Mouse (Mus musculus): ENCODE data around the gene Tarbp2. TPM values are rescaled to one million over a fixed set of nuclear protein-coding genes. Genes with fewer than 3 reads are reported as not detected.

Tarbp2 gene
- 10 to 100 TPM; 32.8 to 40.4 TPM for total RNA-seq (2021)

DNA sequence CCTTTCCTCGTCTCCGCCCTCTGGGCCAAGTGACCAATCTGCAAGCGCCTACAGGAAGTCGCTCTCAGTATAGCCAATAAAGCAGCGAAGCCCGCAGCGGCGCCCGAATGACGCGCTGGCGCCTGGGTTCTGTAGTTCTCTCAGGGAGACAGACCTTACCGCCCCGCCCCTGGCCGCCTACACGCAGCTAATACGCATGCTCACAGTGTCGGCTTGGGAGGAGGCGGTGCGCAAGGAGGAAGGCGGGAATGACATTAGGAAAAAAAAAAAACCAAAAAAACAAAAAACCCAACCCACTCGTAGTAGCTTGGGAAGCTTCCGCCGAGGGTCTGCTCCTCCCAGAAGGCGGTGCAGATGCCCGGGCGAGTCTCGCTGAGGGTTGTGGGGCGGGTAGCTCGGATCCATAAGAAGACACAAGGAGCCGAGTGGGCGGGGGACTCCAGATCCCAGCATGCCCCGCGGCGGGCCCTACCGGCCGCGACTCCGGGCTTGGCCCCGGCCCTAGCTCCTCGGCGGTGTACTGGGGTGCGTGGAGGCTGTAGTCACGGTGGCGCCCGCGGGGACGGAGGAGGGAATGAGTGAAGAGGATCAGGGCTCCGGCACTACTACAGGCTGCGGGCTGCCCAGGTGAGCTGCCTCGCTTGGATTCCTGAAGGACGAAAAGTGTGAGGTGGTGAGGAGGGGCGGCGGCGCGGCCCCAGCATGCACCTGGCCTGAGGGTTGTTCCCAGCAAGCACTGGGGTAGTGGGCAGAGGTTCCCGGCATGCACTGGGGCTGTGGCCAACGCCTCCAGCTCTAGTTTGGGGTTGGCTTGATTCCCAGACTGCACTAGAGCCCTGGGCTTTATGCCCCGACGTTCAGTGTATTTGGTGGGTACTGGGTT lies at the start of gene Tarbp2:
Tarbp2 (plus strand) TSS at position 217 of the 883 bp plus-strand sequence.
- DNase-seq (ENCODE audit: extremely low spot score in 1 of 2, low spot score in 1 of 2) = peak; percentile 94 to 99

DNA sequence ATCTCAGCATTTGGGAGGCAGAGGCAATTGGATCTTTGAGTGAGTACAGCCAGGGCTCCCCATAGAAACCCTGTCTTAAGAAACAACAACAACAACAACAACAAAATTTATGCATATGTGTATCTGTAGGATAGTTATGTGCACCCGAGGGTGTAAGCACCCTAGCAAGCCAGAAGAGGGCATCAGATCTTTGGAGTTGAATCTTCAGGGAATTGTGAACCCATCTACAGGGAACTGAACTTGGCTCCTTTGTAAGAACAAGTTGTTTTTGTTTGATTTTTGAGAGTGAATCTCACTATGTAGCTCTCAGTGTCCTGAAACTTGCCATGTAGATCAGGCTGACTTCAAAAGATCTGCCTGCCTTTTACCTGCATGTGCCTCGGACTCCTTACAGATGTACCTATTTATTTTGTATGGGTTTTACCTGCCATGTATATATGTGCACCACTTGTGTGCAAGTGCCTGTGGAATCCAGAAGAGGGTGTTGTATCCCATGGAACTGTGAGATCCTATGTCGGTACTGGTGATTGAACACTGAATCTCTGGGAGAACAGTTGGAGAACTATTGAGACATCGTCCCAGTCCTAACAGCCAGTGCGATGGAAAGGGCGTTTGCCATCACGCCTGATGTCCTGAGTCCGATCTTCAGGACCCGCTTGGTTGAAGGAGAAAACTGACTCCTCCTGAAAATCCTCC lies 49.2 kb upstream of the Tarbp2 start:
- DNase-seq (ENCODE audit: extremely low spot score in 1 of 2, low spot score in 1 of 2) = no peak

DNA sequence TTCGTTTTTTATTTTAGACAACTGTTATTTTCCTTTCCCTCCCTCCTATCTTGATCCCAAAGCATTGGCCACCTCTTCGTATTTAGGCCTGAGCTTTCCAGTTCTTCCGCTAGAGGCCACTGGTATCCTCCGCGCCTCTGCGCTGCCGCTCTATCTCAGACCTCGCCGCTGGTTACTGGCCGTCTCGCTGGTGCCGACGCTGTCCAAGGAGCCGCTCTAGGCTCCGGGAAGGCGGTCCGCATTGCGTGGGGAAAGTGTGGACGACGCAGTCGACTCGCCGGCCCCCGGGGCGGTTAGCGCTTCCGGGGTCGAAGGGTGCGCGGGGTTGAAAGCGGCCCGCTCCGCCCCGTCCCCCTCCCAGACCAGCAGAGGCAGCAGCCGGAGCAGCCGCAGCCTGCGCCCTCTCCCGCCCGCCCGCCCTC lies 47.8 kb upstream of the Tarbp2 start, which contains the start of gene Pcbp2:
Pcbp2 (plus strand) TSS at position 357 of the 422 bp plus-strand sequence.
- peak; percentile 81 to 93 for DNase-seq (ENCODE audit: extremely low spot score in 1 of 2, low spot score in 1 of 2)

DNA sequence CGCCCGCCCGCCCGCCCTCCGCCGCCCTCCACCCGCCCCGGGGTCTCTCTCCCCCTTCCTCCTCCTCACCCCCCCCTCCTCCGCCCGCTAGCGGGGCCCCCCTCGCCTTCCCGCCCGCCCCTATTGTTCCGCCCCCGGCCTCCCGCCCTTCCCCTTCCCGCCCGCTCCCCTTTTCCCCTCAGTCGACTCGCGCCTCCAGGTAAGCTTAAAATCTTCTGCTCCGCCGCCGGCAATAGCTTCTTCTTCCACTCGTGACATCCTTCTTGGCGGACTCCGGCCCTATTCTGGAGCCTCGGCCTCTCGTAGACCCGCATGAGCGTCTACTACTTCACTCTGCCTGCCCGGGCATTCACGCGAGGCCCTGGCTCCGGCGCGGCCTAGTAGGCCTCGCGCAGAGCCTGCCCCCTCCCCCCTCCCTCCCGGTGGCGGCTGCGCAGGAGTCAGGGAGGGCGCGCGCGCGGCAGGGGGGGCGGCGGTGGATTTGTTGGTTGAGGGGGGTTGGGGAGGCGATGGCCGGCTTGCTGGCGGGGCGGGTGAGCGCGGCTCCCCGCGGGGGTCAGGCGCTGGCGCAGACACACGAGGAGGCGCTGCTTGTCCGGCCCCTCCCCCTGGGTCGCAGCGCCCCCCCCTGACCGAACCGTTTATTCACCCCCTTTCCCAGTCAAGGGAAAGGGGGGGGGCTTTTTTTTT lies 47.2 kb upstream of the Tarbp2 start:
- peak; percentile 61 to 81 for DNase-seq (ENCODE audit: extremely low spot score in 1 of 2, low spot score in 1 of 2)

DNA sequence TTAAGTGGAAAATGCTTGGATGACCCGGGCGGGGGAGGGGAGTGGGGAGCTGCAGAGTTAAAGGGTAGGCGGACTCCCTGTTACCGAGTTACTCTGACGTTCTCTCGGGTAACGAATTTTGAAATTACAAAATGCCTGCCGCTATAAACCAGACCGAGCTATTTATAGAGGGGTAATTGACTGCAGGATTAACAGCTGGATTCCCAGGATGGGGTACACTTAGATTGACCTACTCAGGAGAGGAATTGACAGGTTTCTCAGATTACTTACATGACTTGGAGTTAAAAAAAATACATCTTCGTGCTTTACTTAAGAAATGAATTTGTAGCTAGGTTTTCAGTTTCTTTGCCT lies 46.7 kb upstream of the Tarbp2 start:
- DNase-seq (ENCODE audit: extremely low spot score in 1 of 2, low spot score in 1 of 2) = no peak

DNA sequence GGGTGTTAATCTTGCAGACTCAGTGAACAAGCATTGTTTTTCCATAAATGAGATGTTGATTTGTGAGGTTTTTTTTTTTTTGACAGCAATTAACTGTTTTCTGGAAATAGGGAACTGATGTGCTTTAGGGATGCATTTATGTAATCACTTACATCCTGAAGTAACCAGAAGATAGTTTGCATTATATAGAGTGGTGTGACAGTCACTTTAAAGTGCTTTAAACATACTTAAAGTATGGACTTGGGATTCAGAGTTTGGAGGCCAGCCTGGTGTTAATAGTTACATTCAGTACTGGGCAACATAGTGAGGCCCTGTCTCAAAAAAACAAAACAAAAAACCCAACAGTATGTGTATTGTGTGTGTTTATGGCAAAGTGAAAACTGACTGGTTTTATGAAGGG lies 46.3 kb upstream of the Tarbp2 start:
- DNase-seq (ENCODE audit: extremely low spot score in 1 of 2, low spot score in 1 of 2) = no peak

DNA sequence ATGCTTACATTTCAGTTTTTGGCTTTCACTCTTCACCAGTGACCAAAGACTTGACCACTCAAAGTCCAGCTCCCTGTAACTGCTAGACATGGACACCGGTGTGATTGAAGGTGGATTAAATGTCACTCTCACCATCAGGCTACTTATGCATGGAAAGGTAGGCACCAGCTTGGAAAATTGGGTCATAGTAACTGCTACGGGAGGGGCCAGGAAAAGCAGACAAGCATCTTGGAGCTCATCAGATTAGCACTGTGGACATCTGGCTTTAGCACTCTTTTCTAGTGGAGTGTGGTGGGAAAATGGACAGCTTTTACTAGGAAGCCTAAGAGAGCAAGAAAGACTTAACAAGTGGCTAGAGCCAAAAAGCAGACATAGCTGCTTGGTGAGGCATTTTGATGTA lies 44.7 kb upstream of the Tarbp2 start:
- no peak for DNase-seq (ENCODE audit: extremely low spot score in 1 of 2, low spot score in 1 of 2)

DNA sequence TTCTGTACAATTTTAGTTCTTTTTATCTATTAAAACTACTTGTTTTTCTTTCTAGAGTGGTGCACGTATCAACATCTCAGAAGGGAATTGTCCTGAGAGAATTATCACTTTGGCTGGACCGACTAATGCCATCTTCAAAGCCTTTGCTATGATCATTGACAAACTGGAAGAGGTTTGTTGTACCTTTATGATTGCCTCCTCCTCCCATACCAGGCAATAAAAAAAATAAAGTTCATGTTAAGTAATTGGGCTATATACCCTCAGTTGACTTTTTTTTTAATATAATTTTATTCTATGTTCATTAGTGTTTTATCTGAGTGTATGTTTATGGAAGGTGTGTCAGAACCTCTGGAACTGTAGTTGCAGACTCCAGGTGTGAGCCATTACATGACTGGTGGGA lies 43.5 kb upstream of the Tarbp2 start:
- DNase-seq (ENCODE audit: extremely low spot score in 1 of 2, low spot score in 1 of 2) = no peak

DNA sequence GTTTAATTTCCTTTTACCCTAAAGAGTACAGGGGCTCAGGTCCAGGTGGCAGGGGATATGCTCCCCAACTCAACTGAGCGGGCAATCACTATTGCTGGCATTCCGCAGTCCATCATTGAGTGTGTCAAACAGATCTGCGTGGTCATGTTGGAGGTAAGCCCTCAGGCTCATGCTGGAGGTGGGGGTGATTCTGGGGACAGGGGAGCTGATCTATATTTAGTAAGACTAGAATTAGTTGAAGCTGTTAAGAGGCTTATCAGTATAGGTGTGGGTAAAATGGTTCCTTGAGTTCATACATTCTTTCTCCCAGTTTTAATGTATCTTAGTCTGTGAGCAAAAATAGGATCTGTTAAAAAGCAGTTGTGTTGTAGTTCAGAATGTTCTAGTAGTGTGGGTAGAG lies 34.9 kb upstream of the Tarbp2 start:
- DNase-seq (ENCODE audit: extremely low spot score in 1 of 2, low spot score in 1 of 2) = no peak

DNA sequence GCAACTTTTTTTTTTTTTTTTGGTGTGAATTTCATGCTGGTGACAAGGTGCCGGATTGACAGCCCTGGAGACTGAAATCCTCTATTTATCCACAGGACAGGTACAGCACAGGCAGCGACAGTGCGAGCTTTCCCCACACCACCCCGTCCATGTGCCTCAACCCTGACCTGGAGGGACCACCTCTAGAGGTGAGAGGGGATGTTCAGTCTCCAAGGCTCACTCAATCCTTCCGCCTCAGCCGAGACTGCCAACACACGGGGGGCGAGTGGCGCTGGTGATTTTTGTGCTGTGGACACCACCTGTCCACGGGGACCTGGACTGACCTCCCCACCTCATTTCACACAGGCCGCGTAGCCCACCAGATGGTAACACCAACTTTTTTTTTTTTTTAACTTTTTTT lies 32.1 kb upstream of the Tarbp2 start:
- DNase-seq (ENCODE audit: extremely low spot score in 1 of 2, low spot score in 1 of 2) = no peak

DNA sequence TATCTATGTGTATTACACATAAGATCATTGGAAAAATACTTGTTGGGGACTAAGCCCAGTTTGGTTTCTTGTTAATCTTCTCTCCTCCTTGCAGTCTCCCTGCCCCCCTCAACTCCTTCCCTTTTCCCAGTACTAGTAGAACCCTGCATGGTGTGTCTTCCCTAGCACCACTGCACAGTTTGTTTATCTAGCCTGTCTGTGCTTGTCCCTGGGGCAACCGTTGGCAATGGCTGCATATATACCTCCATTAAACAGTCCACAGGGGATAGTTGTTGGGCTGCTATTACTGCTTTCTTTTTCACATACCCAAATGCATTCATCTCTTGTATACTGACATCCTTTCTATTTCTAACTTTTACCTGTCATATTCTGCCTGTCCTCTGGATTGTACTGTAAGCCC lies 30.3 kb upstream of the Tarbp2 start:
- no peak for DNase-seq (ENCODE audit: extremely low spot score in 1 of 2, low spot score in 1 of 2)

DNA sequence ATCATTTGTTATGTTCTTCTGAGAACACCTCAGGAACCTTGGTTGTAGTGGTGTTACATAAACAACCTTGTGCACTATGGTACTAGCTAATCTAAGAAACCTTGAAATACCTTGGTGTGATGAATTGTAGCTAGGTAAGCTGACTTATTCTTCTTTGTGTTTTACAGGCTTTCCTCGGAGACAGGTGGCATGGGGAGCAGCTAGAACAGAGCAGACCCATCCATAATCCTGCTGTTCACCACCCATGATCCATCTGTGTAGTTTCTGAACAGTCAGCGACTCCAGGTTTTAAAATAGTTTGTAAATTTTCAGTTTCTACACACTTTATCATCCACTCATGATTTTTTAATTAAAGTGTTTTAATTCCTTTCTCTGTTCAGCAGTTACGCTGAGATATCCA lies 19.7 kb upstream of the Tarbp2 start:
- DNase-seq (ENCODE audit: extremely low spot score in 1 of 2, low spot score in 1 of 2) = no peak

DNA sequence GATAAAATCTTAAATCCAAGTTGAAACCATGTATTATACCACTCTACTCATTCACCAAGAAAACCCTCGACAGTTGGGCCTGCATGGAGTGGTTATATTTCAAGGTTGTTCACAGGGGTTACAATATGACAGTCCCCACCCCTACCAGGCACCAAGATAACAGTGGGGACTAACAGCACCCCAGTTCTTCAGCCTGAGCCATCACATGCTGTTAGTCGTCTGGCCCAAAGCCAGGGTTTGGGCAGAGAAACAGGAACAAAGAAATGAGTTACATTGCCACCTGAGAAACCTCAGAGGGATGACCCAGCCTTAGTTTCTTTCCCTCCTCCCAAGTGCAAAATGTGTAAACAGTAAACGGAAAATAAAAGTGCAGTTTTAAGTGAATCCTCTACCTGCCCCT lies 18.6 kb upstream of the Tarbp2 start:
- DNase-seq (ENCODE audit: extremely low spot score in 1 of 2, low spot score in 1 of 2) = no peak

DNA sequence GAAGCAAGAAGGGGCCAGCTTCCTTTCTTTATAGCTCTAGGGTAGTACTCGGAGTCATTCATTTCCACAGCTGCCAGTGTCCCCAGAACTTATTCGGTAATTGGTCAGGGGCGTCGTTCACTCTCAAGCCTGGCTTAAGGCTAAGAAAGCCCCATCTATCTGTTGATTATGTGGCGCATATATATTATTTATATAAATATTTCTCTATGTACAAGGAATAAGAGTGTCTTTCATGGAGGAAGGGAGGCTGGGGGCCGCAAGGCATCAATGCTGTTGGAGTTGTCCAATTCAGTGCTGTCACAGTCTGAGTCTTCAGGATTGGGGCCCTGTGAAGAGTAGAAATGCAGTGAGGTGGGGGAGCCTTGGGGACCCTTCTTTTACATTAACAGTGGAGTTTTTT lies 18.1 kb upstream of the Tarbp2 start:
- no peak for DNase-seq (ENCODE audit: extremely low spot score in 1 of 2, low spot score in 1 of 2)

DNA sequence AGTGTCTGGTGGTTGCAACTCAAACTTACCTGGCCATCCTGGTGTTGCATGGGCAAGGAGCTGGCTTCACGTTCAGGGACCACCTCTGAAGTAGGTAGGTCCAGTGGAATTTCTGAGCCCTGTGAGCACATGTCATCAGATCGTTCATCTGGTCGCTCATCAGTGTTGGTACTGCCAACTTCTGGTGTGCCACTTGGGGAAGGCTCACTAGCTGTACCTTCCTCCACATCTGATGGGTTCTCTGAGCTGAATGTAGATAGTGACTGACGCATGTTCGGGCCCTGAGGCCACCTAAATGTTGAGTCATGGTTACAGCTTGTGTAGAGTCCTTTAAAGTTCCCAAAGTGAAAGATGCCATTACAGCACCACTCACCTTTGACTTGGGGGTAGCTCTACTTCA lies 17.5 kb upstream of the Tarbp2 start:
- no peak for DNase-seq (ENCODE audit: extremely low spot score in 1 of 2, low spot score in 1 of 2)

DNA sequence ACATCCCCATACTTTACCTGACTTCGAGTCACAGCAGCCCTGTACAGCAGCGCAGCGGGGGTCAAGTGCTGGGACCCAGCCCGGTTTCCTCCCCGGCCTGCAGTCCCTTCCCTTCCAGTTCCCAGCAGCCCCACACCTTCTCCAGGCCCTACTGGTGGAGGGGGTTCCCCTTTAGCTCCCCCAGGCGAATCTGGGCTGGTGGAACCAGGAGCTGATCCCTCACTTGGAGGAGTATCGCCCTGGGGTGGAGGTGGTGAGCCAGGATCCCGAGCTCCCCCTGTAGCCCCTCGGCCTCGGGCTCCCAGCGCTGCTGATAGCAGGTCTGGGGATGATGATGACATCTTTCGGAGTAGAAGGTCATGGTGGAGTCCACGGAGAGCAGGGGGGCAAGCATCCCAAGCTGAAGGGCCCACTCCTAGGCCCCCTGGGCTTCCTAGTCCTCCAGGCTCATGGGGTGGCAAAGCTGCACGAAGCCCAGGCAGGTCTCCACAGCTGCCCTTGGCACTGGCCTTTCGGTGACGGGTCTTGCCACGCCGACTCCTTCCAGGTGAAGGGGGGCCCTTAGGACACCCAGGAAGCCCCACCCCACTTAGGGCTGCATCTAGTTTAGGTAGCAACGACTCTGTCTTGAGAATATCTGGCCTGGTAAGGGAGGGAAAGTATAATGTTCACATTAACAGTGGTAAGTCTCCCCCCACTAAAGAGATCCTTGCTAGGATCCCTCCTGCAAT lies 16.7 kb upstream of the Tarbp2 start:
- DNase-seq (ENCODE audit: extremely low spot score in 1 of 2, low spot score in 1 of 2) = no peak

DNA sequence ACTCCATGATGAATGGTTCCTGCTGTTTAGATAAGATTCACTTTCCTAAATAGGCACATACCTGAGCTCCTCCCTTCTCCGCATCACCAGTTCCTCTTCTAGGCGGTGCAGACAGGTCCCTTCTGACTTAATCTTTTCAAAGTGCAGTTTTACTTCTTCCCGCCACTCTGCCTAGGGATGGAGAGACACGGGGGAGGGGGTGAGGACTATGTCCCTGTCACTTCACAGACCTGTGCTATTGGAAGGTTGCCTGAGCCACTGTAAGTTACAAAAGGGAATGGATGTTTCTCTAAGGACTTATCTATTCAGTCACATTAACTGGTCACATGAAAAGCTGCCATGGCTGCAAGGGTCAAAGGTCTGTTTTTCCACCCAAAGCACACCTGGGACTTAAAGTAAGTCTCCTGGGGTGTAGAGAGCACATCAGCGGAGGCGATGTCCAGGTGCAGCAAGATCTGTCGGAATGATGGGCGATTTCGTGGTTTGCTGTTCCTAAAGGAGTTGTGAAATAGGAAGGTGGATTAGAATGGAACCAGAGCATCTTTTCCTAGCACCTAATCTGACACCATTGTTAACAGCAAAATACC lies 15.6 kb upstream of the Tarbp2 start:
- no peak for DNase-seq (ENCODE audit: extremely low spot score in 1 of 2, low spot score in 1 of 2)

DNA sequence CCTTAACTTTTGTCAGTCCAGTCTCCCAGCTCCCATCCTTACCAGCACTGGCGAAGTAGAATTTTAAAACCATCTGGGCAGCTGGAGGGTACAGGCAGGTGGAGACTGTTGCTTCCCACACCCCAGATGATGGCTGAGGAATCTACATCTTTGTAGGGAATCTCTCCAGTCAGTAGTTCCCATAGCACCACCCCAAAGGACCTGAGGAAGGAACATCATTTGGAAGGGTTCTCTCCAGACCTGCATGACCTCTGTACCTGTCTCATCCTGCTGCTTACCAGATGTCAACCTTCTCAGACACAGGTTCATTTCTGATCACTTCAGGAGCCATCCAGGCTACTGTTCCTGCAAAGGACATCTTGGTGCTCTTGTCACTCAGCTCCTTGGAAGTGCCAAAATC lies 14.5 kb upstream of the Tarbp2 start, which contains the start of gene Gm10337:
Gm10337 (plus strand) TSS at position 276 of the 400 bp plus-strand sequence.
- DNase-seq (ENCODE audit: extremely low spot score in 1 of 2, low spot score in 1 of 2) = no peak

DNA sequence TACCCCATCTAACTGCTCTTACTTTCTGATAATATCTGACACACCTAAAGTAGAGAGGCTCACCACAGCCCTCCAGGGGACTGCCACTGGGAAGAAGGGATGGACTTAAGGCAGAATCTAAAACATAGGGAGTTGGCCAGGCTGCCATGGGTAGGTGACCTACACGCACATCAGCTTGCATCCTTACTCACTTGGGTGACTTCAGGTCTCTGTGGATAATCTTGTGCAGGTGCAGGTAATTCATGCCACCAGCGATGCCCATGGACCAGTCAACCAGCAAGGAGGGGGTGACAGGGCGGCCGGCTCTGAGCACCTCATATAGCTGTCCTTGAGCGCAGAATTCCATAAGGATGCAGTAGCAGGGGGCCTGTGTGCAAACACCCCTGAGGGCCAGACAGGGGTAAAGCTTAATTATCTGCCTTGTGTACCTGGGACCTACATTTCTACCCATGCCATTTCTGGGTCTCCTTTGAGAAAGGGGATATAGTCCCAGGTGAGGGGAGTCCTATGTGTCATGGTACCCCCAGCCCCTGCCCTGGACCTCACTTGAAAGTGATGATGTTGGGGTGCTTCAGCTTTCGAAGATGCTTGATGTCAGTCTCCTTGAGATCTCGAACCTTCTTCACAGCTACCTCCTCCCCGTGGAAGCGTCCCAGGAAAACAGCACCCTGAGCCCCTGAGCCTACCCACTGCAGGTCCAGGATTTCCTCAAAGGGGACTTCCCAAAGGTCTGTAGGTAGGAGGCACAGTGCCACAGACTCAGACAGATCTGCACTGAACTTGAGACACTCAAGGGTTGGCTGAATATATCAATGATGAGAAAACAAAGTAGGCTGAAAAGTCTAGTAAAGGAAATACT lies 13.8 kb upstream of the Tarbp2 start:
- DNase-seq (ENCODE audit: extremely low spot score in 1 of 2, low spot score in 1 of 2) = no peak
